Mouse (Mus musculus): Measurements from ENCODE around the gene Myo5a. TPM values are rescaled to one million over a fixed set of nuclear protein-coding genes. Genes with fewer than 3 reads are reported as not detected.
A peak's percentile ranks its signal among the peaks of the same experiment; 100 is the strongest.

Gene Myo5a
- polyA plus RNA-seq, 1 experiment from 2014 or later = 19.8 TPM

DNA sequence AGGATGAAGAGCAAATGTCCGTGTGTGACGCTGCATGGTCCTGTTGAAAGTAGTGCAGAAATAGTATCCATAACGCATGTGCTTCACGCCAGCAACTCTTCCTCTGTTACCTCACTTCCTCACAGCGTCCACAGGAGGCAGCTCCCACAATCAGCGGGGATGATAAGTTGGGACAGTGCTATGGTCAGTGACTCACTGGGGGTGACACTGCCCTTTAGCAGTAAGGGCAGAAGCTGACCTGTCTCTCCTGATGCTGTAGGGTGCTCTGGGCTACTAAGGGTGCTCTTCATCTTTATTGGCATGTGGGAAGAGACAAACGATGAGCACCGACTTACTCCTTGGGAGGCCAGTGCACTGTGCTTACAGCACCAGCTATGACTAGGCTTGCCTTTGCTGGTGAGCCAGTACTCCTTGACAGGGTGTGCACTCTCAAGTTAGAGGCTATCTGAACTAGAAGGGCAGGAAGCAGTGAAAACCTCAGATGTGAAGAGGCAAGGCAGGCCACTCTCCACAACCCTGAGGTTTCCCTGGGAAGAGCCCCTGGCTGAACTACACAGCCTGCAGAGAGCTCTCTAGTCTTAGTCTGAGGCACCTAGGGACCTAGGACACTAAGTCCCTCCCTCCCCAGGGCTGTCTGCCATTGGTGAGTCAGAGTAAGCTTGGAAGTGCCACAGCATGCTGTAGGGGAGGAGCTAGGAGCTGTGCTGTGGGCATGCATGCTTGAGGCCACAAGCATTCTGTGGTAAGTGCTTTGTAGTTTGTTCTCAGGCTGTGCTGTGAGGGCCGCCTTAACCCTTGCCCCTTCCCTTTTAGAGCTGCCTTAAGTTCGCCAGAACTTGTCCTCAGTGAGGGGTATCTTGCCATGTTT, 150.8 kb downstream of the Myo5a start:
- peaks cover 8% of the 10 kb centered on the region; the same call in 1 of the 2 replicates for H3K4me1 ChIP-seq
- H3K27me3 ChIP-seq (ENCODE audit: low read depth, poor library complexity, severe bottlenecking) = no peaks in the 10 kb centered on the region
- H3K9me3 ChIP-seq (replicated peaks) = no peaks in the 10 kb centered on the region
- H3K27ac ChIP-seq = no peak overlapping the region
- WGBS = 69% methylated on average over 10 of the region's 10 CpGs
- DNase-seq (ENCODE audit: low spot score) = no peak
- peaks cover 26% of the 10 kb centered on the region for H3K36me3 ChIP-seq
- no peak overlapping the region for H3K4me3 ChIP-seq

GRCm38 (mm10) chr9:75231841-75232746, 161.3 kb downstream of the Myo5a start, which contains the start of gene Myo5c:
Myo5c (plus strand) TSS chr9:75232020.
- Histone ChIP-seq H3K27ac (no peak within 1 kb of the TSS), H3K9me3 (replicated peaks) (no peaks in the 10 kb centered on the region), H3K36me3 (no peaks in the 10 kb centered on the region), H3K4me1 (peaks cover 9% of the 10 kb centered on the region), H3K27me3 (ENCODE audit: low read depth, poor library complexity, severe bottlenecking) (peaks cover 55% of the 10 kb centered on the region), H3K4me3 (peak within 1 kb of the TSS; percentile 61)
- peak; percentile 69 for DNase-seq (ENCODE audit: low spot score)
- 3% methylated on average over 48 of the region's 48 CpGs for WGBS

GRCm38 (mm10) chr9:75232860-75233259, 162.0 kb downstream of the Myo5a start:
- Histone ChIP-seq H3K27ac (no peak overlapping the region), H3K4me1 (peaks cover 9% of the 10 kb centered on the region), H3K36me3 (no peaks in the 10 kb centered on the region), H3K4me3 (no peak overlapping the region), H3K9me3 (replicated peaks) (no peaks in the 10 kb centered on the region), H3K27me3 (ENCODE audit: low read depth, poor library complexity, severe bottlenecking) (peaks cover 55% of the 10 kb centered on the region)
- WGBS = 37% methylated on average over 8 of the region's 8 CpGs
- DNase-seq (ENCODE audit: low spot score) = no peak

DNA sequence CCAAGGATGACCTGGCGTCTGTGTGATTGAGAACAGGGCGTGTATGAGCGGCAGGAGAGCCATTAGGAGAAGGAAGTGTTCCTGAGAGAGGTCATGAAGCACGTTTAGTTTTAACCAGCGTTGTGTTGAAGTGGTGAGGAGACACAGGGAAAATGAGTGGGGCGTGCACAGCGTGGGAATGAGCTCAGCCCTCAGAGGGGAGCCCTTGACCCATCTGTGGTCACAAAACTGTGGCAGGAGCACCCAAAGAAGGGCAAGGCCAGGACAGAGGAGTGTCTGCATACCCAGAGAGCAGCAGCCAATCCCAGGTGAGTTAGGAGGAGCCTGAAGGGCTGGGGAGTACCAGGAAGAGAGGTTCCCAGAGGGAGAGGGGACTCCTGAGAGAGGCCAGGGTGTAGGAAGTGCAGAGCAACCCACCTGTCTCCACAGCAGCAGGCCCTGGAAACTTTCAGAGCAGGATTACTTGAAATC, 163.5 kb downstream of the Myo5a start:
- H3K27me3 ChIP-seq (ENCODE audit: low read depth, poor library complexity, severe bottlenecking) = peaks cover 55% of the 10 kb centered on the region
- no peak overlapping the region for H3K4me3 ChIP-seq
- H3K4me1 ChIP-seq = peaks cover 9% of the 10 kb centered on the region
- no peaks in the 10 kb centered on the region for H3K36me3 ChIP-seq
- H3K9me3 ChIP-seq (replicated peaks) = no peaks in the 10 kb centered on the region
- DNase-seq (ENCODE audit: low spot score) = no peak
- H3K27ac ChIP-seq = no peak overlapping the region
- 17% methylated on average over 7 of the region's 7 CpGs for WGBS

DNA sequence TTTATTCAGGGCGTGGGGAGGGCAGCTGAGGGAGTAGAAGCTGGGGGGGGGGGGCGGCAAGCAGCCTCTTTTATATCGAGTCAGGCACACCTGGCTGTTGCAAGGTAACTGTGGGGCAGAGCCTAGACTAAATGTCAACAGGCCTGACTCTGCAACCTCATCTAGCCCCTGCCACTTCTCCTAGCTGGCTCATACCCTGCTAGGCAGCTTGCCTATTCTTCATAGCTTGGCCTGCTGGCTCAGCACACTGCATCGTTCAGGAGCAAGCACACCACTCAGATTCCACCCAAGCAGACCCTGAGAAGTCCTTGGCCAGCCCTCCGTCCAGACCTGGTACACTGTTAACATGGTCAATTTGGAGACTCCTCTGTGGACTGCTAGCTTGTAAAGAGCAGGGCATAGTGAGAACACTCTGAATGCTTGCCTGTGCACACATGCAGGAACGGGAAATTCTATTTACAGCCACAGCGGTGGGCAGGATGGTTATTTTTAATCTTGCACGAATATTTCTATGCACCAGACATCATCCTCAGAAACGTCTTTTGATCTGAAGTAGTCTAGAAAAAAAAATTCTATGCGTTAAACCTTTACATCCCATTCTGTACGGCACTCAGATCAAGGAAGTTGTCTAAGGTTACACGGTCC, 164.3 kb downstream of the Myo5a start:
- Histone ChIP-seq H3K4me1 (peaks cover 9% of the 10 kb centered on the region), H3K27ac (no peak overlapping the region), H3K36me3 (no peaks in the 10 kb centered on the region), H3K4me3 (no peak overlapping the region), H3K27me3 (ENCODE audit: low read depth, poor library complexity, severe bottlenecking) (peaks cover 51% of the 10 kb centered on the region), H3K9me3 (replicated peaks) (no peaks in the 10 kb centered on the region)
- DNase-seq (ENCODE audit: low spot score) = no peak
- 77% methylated on average over 12 of the region's 12 CpGs for WGBS

- no peak overlapping the region for H3K4me3 ChIP-seq
- H3K4me1 ChIP-seq = peaks cover 9% of the 10 kb centered on the region
- no peak overlapping the region for H3K27ac ChIP-seq
- H3K36me3 ChIP-seq = no peaks in the 10 kb centered on the region
- 69% methylated on average over 2 of the region's 2 CpGs for WGBS
- peaks cover 45% of the 10 kb centered on the region for H3K27me3 ChIP-seq (ENCODE audit: low read depth, poor library complexity, severe bottlenecking)
- H3K9me3 ChIP-seq (replicated peaks) = no peaks in the 10 kb centered on the region
- DNase-seq (ENCODE audit: low spot score) = no peak
Measured at GRCm38 (mm10) chr9:75235696-75236095, 164.9 kb downstream of the Myo5a start.

DNA sequence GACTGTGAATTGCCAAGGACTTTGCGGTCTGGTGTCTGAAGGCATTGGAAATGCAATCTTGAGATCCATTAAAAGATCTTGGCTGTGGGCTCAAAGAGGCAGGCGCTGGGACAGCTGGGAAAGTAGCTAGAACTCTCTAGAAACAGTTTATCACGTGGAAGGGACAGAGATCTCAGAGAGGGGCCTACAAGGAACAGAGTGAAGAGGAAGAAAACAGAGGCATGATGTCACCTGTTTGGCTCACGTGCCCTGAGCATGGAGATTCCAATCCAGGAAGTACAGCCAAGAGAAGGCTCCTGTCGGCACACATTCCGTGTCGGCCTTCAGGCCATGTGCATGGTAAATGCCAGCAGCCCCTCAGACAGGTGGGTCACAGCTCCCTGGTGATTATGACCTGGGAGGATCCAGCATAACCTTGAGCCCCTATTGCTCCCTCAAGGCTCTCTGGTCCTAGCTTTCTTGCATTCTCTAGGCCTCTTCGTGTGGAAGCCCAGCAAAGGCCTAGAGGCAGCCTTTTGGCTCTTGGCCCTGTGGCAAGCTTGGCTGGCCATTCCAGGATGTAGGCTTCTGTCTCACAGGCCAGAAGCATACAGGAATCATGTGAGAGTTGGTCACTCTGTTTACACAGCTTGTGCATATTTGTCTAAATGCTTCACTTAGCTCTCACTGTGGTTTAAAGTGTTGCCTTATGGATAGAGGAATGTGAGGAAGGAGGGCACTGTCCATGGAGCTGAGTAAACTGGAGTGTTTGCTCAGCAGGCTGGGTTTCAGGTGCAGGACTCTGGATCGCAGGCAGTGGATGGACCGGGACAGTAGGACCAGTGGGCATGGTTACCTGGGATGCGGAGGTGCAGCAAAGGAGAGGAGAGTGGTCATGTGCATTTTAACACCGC, 165.8 kb downstream of the Myo5a start:
- H3K27me3 ChIP-seq (ENCODE audit: low read depth, poor library complexity, severe bottlenecking) = peaks cover 35% of the 10 kb centered on the region
- no peak overlapping the region for H3K4me3 ChIP-seq
- H3K4me1 ChIP-seq = peaks cover 8% of the 10 kb centered on the region
- H3K36me3 ChIP-seq = no peaks in the 10 kb centered on the region
- H3K27ac ChIP-seq = no peak overlapping the region
- no peak for DNase-seq (ENCODE audit: low spot score)
- WGBS = 91% methylated on average over 12 of the region's 12 CpGs
- H3K9me3 ChIP-seq (replicated peaks) = no peaks in the 10 kb centered on the region

DNA sequence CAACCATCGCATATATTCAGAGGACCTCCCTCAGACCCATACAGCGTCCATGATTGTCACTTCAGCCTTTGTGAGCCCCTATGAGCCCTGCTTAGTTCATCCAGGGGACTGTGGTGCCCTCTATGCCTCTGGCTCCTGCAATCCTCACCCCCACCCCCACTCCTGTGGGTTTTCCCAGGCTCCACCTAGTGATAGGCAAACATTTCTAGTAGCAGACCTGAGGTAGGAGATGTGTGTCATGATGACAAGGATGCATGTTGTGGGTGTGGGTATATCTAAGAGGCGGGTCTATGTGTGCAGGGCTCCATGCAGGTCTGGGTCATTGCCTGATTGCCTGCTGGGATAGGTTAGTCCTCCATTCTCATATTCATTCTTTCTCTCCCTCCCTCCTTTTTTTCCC, 167.4 kb downstream of the Myo5a start:
- peaks cover 5% of the 10 kb centered on the region; the same call in 1 of the 2 replicates for H3K4me1 ChIP-seq
- no peaks in the 10 kb centered on the region for H3K9me3 ChIP-seq (replicated peaks)
- no peak for DNase-seq (ENCODE audit: low spot score)
- H3K36me3 ChIP-seq = no peaks in the 10 kb centered on the region
- no peak overlapping the region for H3K27ac ChIP-seq
- H3K4me3 ChIP-seq = no peak overlapping the region
- WGBS = 83% methylated on average over 3 of the region's 3 CpGs
- H3K27me3 ChIP-seq (ENCODE audit: low read depth, poor library complexity, severe bottlenecking) = peaks cover 20% of the 10 kb centered on the region

GRCm38 (mm10) chr9:75243052-75243451, 172.2 kb downstream of the Myo5a start:
- Histone ChIP-seq H3K27me3 (ENCODE audit: low read depth, poor library complexity, severe bottlenecking) (no peaks in the 10 kb centered on the region), H3K36me3 (no peaks in the 10 kb centered on the region), H3K4me1 (peaks cover 15% of the 10 kb centered on the region), H3K9me3 (replicated peaks) (no peaks in the 10 kb centered on the region), H3K27ac (no peak overlapping the region; the same call in 1 of the 2 replicates), H3K4me3 (no peak overlapping the region)
- DNase-seq (ENCODE audit: low spot score) = no peak
- 81% methylated on average over 6 of the region's 6 CpGs for WGBS

DNA sequence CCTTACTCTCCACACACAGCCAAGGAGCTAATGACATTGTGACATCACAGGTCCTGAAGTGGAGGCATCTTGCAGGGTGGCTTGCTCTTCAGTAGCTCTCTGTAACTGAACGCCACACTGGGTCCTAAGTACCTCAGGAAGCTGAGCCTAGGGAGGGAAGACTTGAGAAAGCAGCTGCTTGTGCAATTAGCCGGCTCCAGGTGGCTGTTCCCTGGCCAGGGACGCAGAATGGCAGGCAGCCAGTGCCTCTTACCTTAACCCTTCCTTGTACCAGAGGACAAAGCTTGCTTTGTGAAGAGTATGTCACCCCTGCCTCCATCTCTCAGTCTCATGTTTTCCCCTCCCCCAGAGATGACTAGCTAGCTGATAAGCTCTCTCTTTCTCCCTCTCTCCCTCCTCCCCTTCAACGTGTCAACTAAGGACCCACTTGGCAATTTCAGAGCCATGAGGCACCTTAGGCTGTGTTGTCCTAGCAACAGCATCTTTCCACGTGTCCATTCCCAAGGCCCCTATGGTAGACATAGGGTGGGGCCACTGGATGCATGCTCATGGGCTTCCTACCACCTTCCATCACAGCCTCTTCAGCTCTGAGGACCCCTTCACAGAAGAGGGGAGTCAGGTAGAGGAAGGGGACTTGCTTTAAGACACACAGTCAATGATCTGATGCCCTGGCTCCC, 173.1 kb downstream of the Myo5a start:
- H3K27me3 ChIP-seq (ENCODE audit: low read depth, poor library complexity, severe bottlenecking) = no peaks in the 10 kb centered on the region
- H3K4me3 ChIP-seq = no peak overlapping the region
- no peaks in the 10 kb centered on the region for H3K9me3 ChIP-seq (replicated peaks)
- peak overlapping the region; percentile 26; the same call in 1 of the 2 replicates for H3K27ac ChIP-seq
- H3K4me1 ChIP-seq = peaks cover 15% of the 10 kb centered on the region
- no peak for DNase-seq (ENCODE audit: low spot score)
- no peaks in the 10 kb centered on the region for H3K36me3 ChIP-seq
- 40% methylated on average over 5 of the region's 5 CpGs for WGBS

DNA sequence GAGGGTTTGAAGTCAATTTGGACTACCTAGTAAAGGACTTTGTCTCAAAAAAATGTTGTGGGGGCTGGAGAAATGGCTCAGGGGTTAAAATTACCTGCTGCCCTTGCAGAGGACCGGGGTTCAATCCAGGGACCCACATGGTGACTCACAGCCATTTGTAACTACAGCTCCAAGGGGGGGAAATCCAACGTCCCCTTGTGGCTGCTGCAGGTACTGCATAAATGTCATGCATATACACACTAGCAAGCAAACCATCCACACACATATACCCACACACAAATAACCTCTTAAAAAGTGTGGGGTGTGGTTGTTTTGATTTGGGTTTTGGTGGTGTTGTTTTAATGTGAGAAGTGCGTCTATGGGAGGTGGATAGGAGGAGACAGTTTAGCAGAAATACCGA, 173.7 kb downstream of the Myo5a start:
- Histone ChIP-seq H3K9me3 (replicated peaks) (no peaks in the 10 kb centered on the region), H3K27me3 (ENCODE audit: low read depth, poor library complexity, severe bottlenecking) (no peaks in the 10 kb centered on the region), H3K4me1 (peaks cover 15% of the 10 kb centered on the region), H3K27ac (peak overlapping the region; percentile 26; the same call in 1 of the 2 replicates), H3K4me3 (no peak overlapping the region), H3K36me3 (no peaks in the 10 kb centered on the region)
- DNase-seq (ENCODE audit: low spot score) = no peak
- 77% methylated on average over 4 of the region's 4 CpGs for WGBS

Data from limb, embryonic 10.5 days (tissue).